Mouse (Mus musculus): ENCODE measurements at regions not wholly inside any gene's neighbourhood (a gene's known extent, or its start where the extent isn't known, plus 50 kb on each side); places are given as distances from the start of the nearest gene placed in this dataset.
A peak's percentile ranks its signal among the peaks of the same experiment; 100 is the strongest.

DNA sequence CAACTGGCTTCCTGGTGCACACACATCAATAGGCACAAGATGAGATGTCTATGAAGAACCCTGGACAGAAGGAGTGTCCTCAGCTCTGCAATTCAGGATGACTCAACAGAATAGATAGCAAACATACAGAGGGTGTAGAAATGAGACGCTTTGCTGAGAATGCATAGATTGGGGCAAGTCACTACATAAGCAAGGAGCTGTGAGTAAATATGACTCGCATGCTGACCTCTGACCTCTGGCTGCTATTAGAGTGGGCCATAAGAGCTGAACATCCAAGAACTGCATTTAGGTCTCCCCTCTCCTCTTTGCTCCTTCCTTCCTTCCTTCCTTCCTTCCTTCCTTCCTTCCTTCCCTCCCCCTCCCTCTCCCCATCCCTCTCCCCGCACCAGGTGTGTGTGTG, 221.0 kb upstream of the Foxq1 start:
- DNase-seq, result no peak

DNA sequence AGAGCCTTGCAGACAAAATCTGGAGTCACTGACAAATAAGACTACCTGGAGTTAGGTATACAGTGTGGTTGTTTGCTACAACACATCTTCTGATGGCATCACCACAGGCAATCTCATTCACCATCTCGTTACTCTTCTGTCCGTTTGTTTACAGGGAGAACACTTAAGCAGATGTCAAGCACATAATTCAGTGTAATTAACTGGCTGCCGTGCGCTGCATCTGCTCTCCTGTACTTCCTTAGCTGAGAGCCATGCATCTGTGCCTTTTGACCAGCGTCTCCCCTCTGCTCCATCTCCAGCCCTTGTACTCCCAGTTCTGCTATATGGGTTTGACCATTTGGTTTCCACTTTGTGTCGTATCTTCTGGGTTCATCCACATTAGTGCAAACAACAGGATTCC, 218.3 kb upstream of the Foxq1 start:
- no peak for DNase-seq

DNA sequence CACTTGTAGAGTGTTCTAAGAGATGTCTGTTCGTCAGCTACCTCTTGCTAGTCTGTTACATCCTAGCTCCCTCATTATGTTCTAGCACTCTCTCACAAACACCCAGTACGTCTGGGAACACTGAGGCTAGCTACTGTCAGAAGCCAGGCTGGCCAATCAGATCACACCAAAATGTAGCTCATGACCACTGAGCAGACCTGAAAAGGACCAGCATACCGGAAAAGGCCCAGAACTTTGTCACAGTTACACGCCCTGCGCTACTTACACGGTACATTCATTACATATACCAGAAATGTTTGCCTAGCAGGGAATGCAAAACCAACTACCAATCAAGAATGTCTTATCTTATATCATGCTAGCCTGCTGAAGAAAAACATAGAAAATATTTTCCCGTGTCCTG, 216.5 kb upstream of the Foxq1 start:
- DNase-seq, result no peak

DNA sequence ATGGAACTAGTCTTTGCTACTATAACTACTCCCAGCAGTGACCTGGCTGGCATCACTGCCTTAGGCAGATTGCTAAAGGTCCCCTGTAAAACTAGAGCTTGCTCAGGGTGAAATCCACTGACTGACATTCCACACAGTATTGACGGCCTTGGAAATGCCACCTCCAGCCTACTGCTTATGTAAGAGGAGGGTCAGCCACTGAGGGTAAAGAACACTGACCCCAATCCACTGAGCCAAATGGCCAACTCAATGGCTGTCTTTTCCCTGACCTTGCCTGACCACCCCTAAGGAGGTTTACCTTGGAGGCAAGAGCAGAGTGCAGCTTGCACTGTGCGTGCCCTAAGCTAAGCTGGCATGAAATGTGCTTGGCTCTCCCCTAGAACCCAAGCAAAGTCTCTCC, 216.0 kb upstream of the Foxq1 start:
- DNase-seq, result no peak

DNA sequence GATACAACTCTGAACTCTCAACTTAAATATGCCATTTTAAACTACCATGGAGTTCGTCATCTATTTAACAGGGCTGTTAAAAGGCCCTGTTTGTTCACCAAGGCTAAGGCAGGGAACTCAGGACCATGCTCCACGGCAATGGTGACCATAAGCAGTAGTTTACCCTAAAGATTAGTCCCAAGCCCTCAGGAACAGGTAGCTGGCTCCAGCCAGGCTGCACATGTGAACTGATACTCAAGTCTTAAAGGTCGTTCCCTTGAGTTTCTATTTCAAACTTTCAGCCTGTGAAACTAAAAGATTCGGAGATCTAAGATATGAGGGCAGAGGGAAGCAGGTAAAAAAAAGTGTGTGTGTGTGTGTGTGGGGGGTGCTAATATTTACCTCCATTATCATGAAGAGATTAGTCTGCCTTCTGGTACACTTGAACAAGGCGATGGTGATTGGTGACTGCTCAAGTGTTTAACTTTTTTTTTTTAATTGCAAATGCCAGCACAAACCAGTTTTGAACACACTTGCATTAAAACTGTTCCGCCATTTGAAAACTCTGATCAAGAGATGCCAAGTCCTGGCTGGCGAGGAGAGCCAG, 215.5 kb upstream of the Foxq1 start:
- no peak for DNase-seq

DNA sequence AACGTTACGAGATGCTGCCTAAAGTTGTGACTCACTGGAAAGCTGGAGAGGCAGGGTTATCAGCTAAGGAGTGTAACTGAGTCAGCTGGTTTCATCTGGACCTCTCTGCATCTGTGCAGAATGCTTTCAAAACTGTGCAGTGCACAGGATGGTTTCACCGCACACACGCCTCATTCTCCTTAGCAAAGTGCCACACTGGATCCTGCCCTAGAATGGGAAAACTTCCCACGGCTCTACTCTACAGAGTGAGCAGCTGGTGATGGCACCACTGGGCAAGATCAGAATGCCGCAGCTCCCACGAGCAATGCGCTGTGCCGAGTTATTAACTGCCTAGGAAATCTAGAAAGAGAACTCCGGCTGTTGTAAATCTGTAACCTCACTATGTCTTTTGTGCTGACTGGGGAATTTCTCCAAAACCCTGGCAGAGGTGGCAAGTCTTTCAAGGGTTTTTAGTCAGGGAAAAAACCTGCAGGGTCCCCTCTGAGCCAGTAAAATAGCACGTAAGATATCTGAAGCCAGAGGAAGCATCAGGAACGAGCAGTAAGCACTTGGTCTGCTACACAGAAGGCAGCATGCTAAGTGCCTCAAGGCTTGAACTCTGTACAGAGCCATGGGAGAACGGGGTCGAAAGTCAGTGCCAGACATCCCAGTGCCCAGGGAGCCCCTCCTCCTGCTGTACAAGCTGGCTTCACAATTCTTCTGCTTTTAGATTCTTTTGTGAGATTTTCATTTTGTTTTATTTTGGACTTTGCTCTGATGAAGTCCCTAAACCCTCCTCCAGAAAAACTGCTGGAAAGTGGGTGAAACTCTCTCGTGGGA, 214.4 kb upstream of the Foxq1 start:
- no peak for DNase-seq

DNA sequence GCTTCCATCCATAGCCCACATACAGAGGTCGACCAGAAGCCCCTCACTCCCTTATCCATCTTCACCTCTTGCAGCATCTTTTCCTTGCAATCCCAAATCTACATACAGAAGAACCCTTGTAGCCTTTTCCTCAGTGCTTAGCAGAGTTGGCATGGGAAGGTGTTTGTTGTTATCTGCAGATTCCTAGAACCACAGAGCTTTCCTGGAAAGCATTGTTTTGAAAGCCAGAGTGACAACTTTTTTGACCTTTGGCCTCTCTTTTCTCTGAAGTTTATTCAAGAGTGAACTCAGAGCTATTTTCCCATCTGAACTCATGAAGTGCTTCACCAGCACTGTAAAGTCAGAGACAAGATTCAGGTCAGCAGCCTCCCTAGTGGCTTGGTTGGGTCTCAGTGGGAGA, 209.7 kb upstream of the Foxq1 start:
- DNase-seq, result no peak

DNA sequence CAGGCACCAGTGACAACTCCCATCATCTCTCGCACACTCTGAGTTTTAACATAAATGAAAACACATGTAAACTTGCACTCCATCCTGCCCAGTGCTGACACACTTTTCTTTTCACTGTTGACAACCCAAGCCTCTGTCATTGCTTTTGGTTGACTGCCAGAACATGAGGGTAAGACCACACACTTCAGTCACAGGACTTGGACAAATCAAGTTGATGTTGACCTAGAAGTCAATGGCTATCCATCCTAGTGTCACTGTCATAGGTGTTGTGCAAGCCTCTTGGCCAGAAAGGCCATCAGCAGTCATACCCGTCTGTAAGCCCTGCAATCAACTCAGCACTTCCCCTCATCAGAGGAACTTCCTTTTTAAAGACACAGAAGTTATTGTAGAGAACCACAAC, 208.9 kb upstream of the Foxq1 start:
- DNase-seq, result no peak

DNA sequence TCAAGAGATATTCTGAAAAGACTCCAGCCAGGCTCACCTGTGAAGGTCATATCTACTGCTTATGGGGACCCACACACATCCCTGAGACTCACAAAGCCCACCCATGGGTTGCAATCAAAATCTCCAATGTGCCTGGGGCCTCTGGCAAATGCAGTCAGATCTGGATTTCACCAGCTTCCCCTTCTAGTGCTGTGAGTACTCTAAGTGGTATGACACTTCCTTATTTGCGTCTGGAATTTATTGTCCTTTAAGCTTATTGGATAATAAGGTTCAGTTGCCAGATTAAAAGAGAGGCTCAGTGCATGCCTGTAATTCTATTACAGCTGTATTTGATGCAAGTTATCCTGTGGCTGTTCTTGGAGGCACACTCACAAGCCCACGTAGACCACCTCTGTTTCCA, 206.3 kb upstream of the Foxq1 start:
- DNase-seq, result no peak

DNA sequence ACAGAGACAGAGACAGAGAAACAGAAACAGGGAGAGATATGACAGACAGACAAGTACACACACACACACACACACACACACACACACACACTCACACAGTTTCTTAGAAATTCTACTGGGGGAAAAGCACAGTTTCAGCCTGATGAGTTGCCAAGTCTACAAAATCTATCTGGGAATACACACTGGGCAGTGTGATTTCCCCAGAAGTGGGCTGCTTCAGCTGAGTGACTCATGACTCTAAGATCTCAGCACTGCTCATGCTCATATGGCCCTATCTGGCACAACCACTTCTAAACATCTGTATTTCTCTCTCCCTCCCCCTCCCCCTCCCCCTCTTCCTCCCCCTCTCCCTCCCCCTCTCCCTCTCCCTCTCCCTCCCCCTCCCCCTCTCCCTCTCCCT, 204.5 kb upstream of the Foxq1 start:
- no peak for DNase-seq

DNA sequence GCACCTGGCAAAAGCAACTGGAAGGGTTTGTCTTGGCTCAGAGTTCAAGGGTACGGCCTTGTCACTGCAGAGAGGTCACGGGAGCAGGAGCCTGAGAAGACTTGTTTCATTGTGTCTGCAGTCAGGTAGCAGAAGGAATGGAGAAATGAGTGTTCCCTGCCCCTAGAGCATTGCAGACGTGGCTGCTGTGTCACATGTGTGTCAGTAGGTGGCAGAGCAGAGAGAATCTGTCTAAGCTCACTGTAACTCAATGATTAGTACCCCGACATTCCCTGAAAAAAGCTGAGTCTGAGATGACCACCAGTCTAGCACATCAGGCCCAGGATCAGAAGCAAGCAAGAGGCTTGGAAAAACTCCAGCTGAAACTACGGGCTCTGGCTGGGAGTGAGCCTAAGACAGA, 203.1 kb upstream of the Foxq1 start:
- no peak for DNase-seq

DNA sequence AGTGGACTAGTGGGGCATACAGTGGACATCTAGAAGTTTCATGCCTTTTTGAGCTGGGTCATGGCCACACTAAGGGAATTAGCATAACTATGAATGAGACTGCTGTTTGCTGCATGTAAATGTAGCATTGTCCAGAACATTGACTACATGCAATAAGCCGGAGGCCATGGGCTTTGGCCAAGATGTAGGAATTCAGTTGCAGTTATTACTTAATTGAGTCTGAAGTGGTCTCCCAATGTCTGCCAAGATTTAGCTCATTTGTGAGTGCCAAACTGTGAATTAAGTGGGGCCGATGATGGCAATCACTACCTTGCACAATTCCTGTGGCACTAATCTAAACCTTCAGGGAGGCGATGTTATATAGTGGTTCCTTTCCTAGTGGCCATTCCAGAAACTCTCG, 196.6 kb upstream of the Foxq1 start:
- peak in 1 of 2 experiments; percentile 2 for DNase-seq

DNA sequence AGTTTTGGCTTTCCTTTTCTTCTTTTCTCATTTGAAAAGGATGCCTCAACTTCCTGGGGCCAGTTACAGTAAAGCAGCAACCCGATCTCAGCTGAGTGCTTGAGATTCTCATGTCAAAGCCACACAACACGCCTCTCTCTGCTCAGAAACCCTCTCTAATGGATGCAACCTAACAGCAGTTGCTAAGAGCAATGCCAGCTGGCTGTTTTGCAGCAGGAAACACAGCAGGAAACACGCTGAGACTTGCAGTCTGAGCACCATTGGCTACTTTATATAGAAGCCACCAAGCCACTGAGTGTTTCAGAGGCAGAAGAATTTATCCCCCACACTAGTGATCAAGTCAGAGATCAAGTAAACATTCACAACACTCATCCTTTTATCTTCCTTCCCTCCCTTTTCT, 193.5 kb upstream of the Foxq1 start:
- no peak for DNase-seq

DNA sequence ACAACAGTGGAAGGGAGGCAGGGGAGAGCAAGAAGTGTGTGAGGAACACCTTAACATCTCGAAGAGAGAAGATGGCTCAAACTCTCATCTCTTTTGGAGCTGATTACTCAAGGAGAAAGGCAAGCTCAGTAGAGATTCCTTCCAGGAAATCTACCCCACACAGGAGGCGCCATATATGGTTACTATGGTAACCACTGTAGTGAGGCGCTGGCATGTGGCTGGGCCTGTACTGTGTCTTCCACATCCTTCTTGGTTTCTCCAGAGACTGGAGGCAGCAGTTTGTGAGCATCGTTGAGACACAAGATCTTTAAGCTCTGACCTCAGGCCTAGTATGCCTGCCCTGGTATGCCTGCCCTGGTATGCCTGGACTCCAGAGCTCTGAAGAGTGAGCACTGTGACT, 191.6 kb upstream of the Foxq1 start:
- DNase-seq, result no peak

DNA sequence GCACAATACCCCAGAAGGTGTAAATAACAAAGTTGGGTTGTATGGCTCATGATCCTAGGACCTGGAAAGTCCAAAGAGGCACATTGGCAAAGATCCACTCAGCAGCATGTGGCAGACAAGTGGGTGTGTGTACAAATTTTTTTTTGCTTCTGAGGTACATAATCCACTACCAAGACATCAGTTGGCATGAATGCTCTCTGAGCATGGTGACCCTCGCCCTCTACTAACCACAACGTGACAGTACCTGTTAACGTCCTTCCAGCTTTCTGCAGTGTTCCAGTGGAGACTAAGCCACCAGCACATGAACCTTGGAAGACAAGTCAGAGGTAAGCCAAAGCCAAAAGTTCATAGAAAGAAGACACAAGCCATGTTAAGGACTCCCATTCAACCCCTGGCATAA, 188.7 kb upstream of the Foxq1 start:
- no peak for DNase-seq

DNA sequence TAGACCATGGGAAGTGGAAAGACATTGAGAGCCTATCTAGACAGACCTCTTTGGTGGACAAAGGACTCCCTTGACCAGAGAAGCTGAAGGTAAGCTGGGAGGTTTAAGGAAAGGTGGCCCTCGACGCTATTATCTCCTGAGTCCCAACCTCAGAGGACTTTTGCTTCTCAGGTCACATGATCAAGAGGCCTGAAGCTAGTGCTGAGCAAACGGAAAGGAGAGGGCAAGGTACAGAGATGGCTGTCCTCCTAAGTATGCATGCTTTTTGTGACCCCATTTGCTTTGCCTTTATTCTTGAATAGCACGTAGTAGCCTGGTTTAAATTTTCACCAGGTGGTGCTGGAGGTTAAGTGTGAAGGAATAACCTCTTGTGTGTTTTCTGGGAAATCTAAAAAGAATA, 186.8 kb upstream of the Foxq1 start:
- DNase-seq, result no peak

DNA sequence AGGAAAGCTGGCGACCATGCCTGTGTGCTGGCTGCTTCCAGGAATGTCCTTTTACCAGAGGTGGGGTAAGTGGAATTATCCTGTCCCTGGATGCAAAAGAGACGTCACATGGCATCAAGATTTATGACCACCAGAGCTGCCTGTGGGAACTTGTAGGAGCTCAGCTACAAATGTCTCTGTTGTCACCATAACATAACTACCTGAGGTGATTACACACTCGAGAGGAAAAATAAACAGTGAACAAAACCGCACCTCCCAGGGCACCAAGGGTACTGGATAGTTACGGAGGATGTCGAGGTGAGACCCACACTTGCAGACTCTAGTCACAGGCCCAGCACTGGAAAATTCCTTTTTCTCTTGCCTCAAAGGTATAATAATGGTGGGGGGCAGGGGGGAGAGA, 185.1 kb upstream of the Foxq1 start:
- DNase-seq, result no peak

DNA sequence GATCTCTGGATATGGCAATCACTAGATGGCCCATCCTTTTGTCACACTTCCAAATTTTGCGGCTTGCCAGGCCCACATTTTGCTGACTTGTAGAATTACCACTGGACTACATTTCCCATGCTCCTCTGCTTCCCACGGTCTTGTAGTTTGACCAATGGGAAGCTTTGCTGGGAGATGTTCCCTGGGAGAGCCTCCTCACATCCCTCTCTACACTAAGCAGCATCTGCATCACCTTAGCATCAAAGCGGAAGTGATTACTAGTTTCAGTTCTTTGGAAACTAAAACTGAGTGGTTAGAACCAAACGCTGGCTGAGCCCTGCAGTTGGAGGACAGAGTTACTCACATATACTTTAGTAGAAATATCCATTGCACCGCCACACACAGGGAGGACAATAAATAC, 181.9 kb upstream of the Foxq1 start:
- DNase-seq, result no peak

DNA sequence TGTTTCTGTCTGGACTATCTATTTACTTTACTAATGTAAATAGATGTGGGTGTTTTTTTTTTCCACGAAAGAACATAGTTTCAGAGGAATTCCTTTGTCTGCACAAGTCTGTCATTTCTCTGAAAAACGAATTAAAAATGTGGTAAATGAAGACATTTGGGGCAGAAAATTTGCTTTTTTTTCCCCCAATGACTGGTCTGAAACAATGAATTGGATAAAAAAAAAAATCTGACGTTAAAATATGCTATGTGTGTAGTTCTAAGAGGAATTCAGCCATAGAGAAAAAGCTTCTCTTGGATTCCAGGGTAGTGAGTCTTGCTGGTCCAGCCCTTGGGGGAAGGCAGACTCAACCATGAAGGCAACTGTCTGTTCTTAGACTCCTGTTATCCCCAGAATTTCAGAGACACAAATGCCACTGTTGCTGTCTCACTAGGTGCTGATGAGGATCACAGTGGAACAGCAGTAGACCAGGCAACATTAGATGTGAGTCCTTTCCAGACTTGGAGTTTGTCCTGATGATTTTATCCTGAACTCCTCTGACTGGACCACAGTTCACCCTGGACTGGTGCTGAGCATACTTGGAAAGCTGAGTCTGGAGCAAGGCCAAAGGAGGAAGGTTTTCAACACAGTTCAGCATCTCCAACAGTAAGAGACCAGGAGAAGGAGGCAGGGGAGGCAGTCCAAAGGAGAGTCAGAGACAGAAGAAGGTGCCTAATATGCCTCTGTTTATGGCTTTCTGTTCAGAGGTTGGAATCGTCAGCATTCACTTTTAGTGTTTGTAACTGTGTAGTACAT, 162.3 kb upstream of the Foxq1 start:
- no peak for DNase-seq

DNA sequence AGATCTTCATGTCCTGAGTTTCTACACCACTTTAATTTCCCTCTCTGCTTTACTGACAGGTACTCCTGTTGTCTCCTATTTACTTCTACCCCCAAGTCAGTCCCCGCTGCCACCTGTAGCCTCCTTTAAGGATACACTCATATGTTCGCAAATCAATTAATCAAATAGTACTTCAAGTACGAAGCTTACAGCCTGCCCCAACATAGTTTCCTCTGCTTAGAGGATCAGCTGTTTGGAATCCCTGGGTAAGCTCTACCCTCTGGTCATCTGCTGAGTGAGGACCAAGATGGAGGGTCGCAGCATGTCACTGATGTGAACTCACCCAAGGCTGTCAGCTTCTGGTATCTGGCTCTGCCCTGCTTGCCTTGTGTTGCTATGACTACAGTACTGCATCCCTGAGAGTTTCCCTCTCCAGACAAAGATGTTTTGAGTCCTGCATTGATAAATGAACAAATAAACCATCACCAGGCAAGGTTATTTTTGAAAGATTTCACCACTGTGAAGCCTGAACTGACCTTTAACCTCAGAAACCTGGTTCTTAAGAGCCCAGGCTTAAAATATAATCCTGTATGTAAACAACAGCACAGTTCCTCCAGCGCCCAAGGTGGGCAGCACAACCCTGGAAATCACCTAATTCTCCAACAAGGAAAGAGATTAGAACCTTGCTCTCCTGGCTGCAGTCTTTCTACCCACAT, 159.6 kb upstream of the Foxq1 start:
- DNase-seq, result no peak

DNA sequence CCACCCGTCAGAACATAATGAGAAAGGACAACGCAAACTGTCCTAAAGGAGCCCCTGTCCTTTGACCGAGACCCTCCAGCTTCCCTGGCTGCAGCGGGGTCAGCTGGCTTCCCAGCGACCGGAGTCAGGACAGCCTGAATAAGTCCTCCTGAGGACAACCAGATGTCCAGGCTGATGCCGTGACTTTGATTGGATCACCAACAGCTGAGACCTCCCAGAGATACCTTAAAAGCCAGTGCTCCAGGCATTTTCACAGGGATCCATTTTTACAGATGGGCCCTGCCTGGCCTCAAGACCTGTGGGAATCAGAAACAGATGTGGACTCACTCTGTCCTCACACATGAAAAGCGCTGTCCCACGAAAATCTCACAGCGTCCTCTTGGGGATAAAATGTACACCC, 158.7 kb upstream of the Foxq1 start:
- no peak for DNase-seq

DNA sequence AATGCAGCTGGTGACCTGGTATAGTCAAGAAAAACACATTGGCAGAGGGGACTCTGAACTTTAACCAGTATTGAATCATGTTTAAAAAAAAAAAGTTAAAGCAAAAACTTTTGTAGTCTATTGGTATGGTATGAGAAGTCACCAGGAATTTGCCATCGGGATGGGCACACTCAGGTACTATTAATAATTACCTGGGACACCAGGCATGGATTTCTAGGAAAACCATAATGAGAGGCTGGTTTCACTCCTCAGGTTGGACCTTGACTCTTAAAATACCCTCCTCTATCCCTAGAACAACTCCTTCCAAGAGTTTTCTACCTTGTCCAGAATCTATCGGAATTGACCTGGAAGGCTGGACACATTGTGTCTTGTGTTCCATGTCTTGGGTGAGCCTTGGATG, 155.5 kb upstream of the Foxq1 start:
- no peak for DNase-seq

DNA sequence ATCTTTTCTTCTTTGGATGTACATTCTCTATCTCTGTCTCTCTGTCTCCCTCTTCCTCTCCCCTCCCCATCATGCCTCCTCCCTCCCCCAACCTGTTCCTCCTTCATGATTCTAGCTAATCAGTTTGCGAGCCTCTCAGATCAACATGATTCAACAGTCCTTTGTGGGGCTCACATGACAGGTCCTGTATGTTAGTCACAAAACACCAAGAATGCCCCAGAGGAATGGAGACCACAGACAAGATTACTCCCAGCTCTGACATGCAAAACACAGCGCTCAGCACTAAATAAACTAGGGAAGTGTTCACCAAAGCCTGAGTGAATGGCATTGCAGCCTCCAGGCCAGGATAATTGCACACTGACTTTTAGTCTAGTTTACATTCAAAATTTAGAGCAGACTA, 150.6 kb upstream of the Foxq1 start:
- DNase-seq, result no peak
